Mouse (Mus musculus) embryonic facial prominence, embryonic 10.5 days (tissue): ENCODE measurements around the gene Atcay. TPM values are rescaled to one million over a fixed set of nuclear protein-coding genes. Genes with fewer than 3 reads are reported as not detected.

Experiments used
- DNase-seq: peaks from one replicate; pipeline ENCODE4 v3.0.0-alpha.2; 2017; ENCODE audit warnings: low spot score
- H3K27ac ChIP-seq: fragments of 300-500 bp; sonication (generic); replicated peaks from 2 replicates; pipeline ENCODE4 v1.5.1; 2016; ENCODE audit warnings: mild to moderate bottlenecking
- H3K27me3 ChIP-seq: fragments of 300-500 bp; sonication (generic); replicated peaks from 2 replicates; pipeline ENCODE4 v1.6.1; 2016; ENCODE audit warnings: low read depth, mild to moderate bottlenecking; ENCODE audit not compliant: poor library complexity, severe bottlenecking
- H3K36me3 ChIP-seq: fragments of 300-500 bp; sonication (generic); replicated peaks from 2 replicates; pipeline ENCODE4 v1.6.1; 2016; ENCODE audit warnings: mild to moderate bottlenecking, moderate library complexity
- H3K4me1 ChIP-seq: fragments of 300-500 bp; sonication (generic); 2 replicates; pipeline ENCODE4 v1.6.1; 2016
- H3K4me3 ChIP-seq: fragments of 300-500 bp; sonication (generic); 2 replicates; pipeline ENCODE4 v1.5.1; 2016; ENCODE audit warnings: mild to moderate bottlenecking, moderate library complexity
- H3K9me3 ChIP-seq: fragments of 300-500 bp; sonication (generic); 2 replicates; pipeline ENCODE4 v1.6.1; 2016; ENCODE audit warnings: mild to moderate bottlenecking
- WGBS: fragments of 180-500 bp; shearing (Covaris S2); methylation state at CpG from one replicate; pipeline ENCODE4 v1.1.7; 2016; 5-methylcytosine and 5-hydroxymethylcytosine counted together
- polyA plus RNA-seq: library from polyadenylated mRNA; unstranded; fragments of >200 nt; fragmentation: Nextera tagmentation; extraction: Ambion mirVana; gene quantifications from 2 replicates; pipeline ENCODE4 v1.2.1, GENCODE M21; 2016

Gene Atcay
- polyA plus RNA-seq, 1 experiment from 2014 or later: 3.6 TPM

GRCm38 (mm10) chr10:81204137-81204536, 26.5 kb downstream of the Atcay start:
- Histone ChIP-seq H3K36me3 (no peaks in the 10 kb centered on the region), H3K27me3 (peaks cover 25% of the 10 kb centered on the region), H3K4me3 (no peak overlapping the region), H3K9me3 (no peaks in the 10 kb centered on the region), H3K4me1 (peaks cover 4% of the 10 kb centered on the region; the same call in 1 of the 2 replicates), H3K27ac (no peak overlapping the region)
- 72% methylated on average over 4 of the region's 4 CpGs for WGBS
- no peak for DNase-seq

DNA sequence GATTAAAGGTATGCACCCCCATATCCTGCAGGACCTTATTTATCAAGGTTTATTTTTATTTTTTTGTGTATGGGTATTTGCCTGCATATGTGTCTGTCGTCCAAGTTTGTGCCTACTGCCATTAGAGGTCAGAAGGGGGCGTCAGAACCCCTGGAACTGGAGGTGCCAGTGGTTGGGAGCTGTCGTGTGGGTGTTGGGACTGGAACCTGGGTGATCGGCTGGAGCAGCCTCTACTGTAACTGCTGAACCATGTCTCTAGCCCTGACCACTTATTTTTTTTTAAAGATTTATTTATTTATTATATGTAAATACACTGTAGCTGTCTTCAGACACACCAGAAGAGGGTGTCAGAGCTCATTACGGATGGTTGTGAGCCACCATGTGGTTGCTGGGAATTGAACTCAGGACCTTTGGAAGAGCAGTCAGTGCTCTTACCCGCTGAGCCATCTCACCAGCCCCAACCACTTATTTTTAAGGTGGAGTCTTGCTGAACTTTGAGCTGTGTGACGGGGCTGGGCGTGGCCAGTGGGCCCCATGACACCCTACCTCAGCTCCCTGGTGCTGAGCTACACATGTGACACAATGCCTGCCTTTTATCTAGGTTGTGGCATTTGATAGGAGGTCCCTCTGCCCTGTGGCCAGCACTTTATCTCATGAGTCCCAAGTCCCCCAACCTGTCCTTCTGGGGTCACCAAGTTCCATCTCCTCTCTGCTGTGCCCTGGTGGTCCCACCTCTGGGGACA, 27.5 kb downstream of the Atcay start:
- Histone ChIP-seq H3K9me3 (no peaks in the 10 kb centered on the region), H3K27me3 (peaks cover 31% of the 10 kb centered on the region), H3K36me3 (no peaks in the 10 kb centered on the region), H3K4me1 (peaks cover 4% of the 10 kb centered on the region; the same call in 1 of the 2 replicates), H3K4me3 (no peak overlapping the region), H3K27ac (no peak overlapping the region)
- 68% methylated on average over 8 of the region's 8 CpGs for WGBS
- DNase-seq: no peak

GRCm38 (mm10) chr10:81201807-81202758, 28.6 kb downstream of the Atcay start, which contains the start of gene Nmrk2:
Nmrk2 (minus strand) TSS chr10:81202051.
- Histone ChIP-seq H3K27me3 (peaks cover 38% of the 10 kb centered on the region), H3K27ac (no peak within 1 kb of the TSS), H3K4me1 (peaks cover 4% of the 10 kb centered on the region; the same call in 1 of the 2 replicates), H3K4me3 (no peak within 1 kb of the TSS), H3K9me3 (no peaks in the 10 kb centered on the region), H3K36me3 (no peaks in the 10 kb centered on the region)
- DNase-seq: no peak
- WGBS: 63% methylated on average over 13 of the region's 13 CpGs

GRCm38 (mm10) chr10:81200605-81201287, 29.9 kb downstream of the Atcay start:
- H3K4me1 ChIP-seq: peaks cover 4% of the 10 kb centered on the region; the same call in 1 of the 2 replicates
- DNase-seq: no peak
- peaks cover 51% of the 10 kb centered on the region for H3K27me3 ChIP-seq
- WGBS: 80% methylated on average over 20 of the region's 20 CpGs
- H3K27ac ChIP-seq: no peak overlapping the region
- no peaks in the 10 kb centered on the region for H3K36me3 ChIP-seq
- no peaks in the 10 kb centered on the region for H3K9me3 ChIP-seq
- H3K4me3 ChIP-seq: no peak overlapping the region

DNA sequence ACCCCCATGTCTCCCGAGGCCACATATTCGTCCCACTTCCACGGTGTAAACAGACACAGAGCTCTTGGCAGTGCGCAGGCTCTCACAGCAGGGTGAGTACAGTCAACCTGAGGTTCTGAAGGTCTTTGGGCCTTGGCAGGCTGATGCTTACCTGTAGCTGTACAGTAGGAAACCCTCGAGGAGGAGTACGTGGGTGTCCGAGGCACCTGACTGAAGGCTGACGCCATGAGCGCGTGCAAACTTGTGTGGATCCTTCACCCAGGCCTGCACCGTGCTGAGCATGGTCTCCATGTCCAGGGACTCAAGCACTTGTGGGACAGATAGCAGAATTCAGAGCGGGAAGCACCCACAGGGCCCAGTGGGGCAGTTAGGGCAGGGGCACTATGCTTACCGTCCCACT, 30.5 kb downstream of the Atcay start:
- Histone ChIP-seq H3K36me3 (no peaks in the 10 kb centered on the region), H3K27me3 (peaks cover 57% of the 10 kb centered on the region), H3K4me3 (no peak overlapping the region), H3K27ac (no peak overlapping the region), H3K9me3 (no peaks in the 10 kb centered on the region), H3K4me1 (peaks cover 4% of the 10 kb centered on the region; the same call in 1 of the 2 replicates)
- WGBS: 86% methylated on average over 13 of the region's 13 CpGs
- no peak for DNase-seq

DNA sequence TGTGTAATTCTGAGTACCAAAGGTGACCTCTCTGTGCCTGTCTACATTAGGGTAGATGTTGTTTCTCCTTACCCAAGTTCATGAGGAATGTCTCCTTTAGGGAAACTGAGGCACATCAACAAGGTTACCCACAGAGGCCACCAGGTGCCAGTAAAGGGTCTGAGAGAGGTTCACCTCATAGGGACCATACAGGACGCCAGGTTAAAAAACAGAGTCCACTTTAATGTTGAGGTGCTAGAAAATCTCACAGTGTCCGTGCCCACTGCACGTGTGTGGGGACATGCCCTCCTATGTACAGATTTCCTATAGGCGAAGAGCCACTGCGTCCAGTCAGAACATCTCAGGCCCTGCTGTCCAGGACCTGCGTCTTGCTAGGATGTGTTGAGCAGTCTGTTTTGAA, 31.6 kb downstream of the Atcay start:
- H3K4me3 ChIP-seq: no peak overlapping the region
- no peaks in the 10 kb centered on the region for H3K9me3 ChIP-seq
- no peak for DNase-seq
- WGBS: 84% methylated on average over 6 of the region's 6 CpGs
- no peaks in the 10 kb centered on the region for H3K36me3 ChIP-seq
- H3K27me3 ChIP-seq: peaks cover 63% of the 10 kb centered on the region
- no peak overlapping the region for H3K27ac ChIP-seq
- H3K4me1 ChIP-seq: peaks cover 12% of the 10 kb centered on the region

DNA sequence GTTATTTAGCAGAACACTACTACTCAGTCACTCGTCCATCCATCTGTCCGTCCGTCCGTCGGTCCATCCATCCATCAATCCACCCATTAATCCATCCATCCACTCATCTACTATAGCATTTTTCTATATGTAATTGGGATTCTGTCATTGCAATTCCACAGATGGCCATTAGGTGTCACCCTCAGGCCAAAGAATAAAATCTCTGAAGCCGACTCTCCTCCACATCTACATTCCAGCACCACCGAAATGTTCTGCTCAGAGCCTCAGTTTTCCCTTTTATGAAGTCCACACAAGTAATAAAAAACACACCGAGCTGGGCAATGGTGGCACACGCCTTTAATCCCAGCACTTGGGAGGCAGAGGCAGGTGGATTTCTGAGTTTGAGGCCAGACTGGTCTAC, 32.4 kb downstream of the Atcay start:
- Histone ChIP-seq H3K4me1 (peaks cover 17% of the 10 kb centered on the region), H3K9me3 (no peaks in the 10 kb centered on the region), H3K4me3 (no peak overlapping the region), H3K27me3 (peaks cover 70% of the 10 kb centered on the region), H3K36me3 (no peaks in the 10 kb centered on the region), H3K27ac (no peak overlapping the region)
- DNase-seq: peak; percentile 65
- 3% methylated on average over 9 of the region's 9 CpGs for WGBS

- Histone ChIP-seq H3K27me3 (peaks cover 76% of the 10 kb centered on the region), H3K9me3 (no peaks in the 10 kb centered on the region), H3K36me3 (no peaks in the 10 kb centered on the region), H3K27ac (no peak overlapping the region), H3K4me3 (no peak overlapping the region), H3K4me1 (peaks cover 26% of the 10 kb centered on the region)
- no peak for DNase-seq
- WGBS: 58% methylated on average over 6 of the region's 6 CpGs
Observed at GRCm38 (mm10) chr10:81197305-81197704, 33.3 kb downstream of the Atcay start.

DNA sequence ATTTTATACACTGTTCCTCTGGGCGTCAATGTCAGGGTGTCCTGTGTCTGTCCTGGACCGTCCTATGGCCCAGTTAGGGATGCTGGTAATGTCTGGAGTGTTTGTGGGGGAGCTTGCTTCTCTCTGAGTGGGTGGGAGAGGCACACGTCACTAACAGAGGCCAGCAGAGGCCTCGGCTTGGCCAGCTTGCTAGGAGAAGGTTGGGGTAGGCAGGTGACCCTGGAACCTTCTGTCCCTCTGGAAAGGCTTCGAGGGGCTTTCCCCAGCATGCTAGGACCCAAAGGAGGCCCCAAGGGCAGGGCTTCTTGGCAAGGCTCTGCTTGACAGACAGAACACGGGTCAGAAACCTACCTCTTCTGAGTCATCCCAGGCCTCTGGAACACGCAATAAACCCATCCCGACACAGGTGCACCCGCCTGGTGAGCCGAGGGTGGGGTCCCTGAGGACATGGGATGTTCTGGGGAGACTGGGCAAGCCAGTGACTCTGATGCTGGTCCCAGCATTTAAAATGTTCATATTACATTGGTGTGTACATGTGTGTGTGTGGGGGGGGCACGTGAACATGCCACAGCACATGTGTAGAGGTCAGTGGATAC, 34.1 kb downstream of the Atcay start:
- DNase-seq: no peak
- no peak overlapping the region for H3K27ac ChIP-seq
- H3K4me1 ChIP-seq: peaks cover 29% of the 10 kb centered on the region
- WGBS: 67% methylated on average over 11 of the region's 11 CpGs
- peaks cover 1% of the 10 kb centered on the region for H3K36me3 ChIP-seq
- no peaks in the 10 kb centered on the region for H3K9me3 ChIP-seq
- H3K27me3 ChIP-seq: peaks cover 72% of the 10 kb centered on the region
- H3K4me3 ChIP-seq: no peak overlapping the region

GRCm38 (mm10) chr10:81195300-81195699, 35.3 kb downstream of the Atcay start:
- peaks cover 68% of the 10 kb centered on the region for H3K27me3 ChIP-seq
- WGBS: 70% methylated on average over 4 of the region's 4 CpGs

DNA sequence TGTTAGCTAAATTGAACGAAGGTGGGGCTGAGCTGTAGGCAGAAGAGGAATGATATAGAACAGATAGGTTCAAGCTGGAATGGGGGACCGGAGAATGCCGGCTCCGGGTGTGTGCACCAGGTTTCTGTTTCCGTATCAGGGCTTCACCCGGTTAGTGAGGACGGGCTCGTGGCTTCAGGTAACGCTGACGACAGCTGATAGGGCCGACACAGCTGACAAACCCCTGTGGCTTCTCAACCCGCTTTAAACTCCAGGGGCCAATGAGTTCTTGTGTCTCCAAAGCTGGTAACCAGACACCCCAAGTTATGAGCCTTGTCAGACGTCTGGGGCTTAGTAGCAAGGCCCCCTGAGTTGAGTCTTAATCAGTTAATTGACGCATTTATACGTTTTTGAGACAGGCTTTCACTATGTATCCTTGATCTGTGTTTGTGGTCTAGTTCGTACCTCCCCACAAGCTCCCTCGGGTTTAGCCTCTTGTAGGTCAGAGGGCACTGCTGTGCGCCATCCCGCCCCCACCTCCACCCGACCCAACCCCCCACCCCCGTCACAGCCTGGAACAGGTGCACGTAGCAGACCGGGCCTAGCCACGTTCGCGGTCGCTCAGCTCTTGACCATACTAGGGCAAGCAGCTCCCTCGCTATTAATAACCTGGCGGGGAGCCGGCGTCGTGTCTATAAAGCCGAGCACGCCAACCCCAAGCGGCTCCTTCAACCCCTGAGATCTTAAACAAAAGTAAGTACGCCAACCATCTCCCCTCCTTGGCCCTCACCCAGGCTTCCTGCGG, 36.5 kb downstream of the Atcay start:
- Histone ChIP-seq H3K27ac (no peak overlapping the region), H3K4me1 (peaks cover 39% of the 10 kb centered on the region), H3K27me3 (peaks cover 57% of the 10 kb centered on the region), H3K4me3 (peak overlapping the region; percentile 28; the same call in 1 of the 2 replicates), H3K36me3 (peaks cover 22% of the 10 kb centered on the region), H3K9me3 (no peaks in the 10 kb centered on the region)
- 17% methylated on average over 37 of the region's 37 CpGs for WGBS
- no peak for DNase-seq

More at GRCm38 (mm10) chr10:81195300-81195699, 35.3 kb downstream of the Atcay start:
- H3K4me1 ChIP-seq: peaks cover 37% of the 10 kb centered on the region
- H3K9me3 ChIP-seq: no peaks in the 10 kb centered on the region
- DNase-seq: no peak
- peaks cover 14% of the 10 kb centered on the region for H3K36me3 ChIP-seq
- no peak overlapping the region for H3K4me3 ChIP-seq
- no peak overlapping the region for H3K27ac ChIP-seq
